Mouse (Mus musculus) neural tube, embryonic 14.5 days (tissue): ENCODE measurements around the gene Dpp3. TPM values are rescaled to one million over a fixed set of nuclear protein-coding genes. Genes with fewer than 3 reads are reported as not detected.

ENCODE experiments used
- polyA plus RNA-seq: library from polyadenylated mRNA; unstranded; fragments of >200 nt; fragmentation: Nextera tagmentation; extraction: Ambion mirVana; gene quantifications from 2 replicates; pipeline ENCODE4 v1.2.1, GENCODE M21; 2014

Dpp3 gene
- polyA plus RNA-seq, 1 experiment from 2014 or later, result 75.9 TPM

Other genes with a start within 250 kb of the Dpp3 start
- gene Gm960, start 229.6 kb downstream of the Dpp3 start, polyA plus RNA-seq, result 7.1 and 8.5 TPM in 2 replicates
- 34.7 and 44.2 TPM in 2 replicates for gene Sptbn2, start 217.1 kb downstream of the Dpp3 start, polyA plus RNA-seq
- 157 and 158 TPM in 2 replicates for gene Rbm4b, start 171.8 kb downstream of the Dpp3 start, polyA plus RNA-seq
- 81.1 and 95.9 TPM in 2 replicates for gene Rbm4, start 134.4 kb downstream of the Dpp3 start, polyA plus RNA-seq
- 13.4 and 21.0 TPM in 2 replicates for gene Gm21992, start 116.7 kb downstream of the Dpp3 start, polyA plus RNA-seq
- gene Rbm14, start 116.7 kb downstream of the Dpp3 start, polyA plus RNA-seq, result 54.6 and 61.1 TPM in 2 replicates
- 36.4 and 38.1 TPM in 2 replicates for gene Ccs, start 89.0 kb downstream of the Dpp3 start, polyA plus RNA-seq
- 0.48 and 0.58 TPM in 2 replicates for gene Ccdc87, start 88.9 kb downstream of the Dpp3 start, polyA plus RNA-seq
- 75.8 and 76.9 TPM in 2 replicates for gene Ctsf, start 73.2 kb downstream of the Dpp3 start, polyA plus RNA-seq
- 2.2 and 2.8 TPM in 2 replicates for gene Actn3, start 50.4 kb downstream of the Dpp3 start, polyA plus RNA-seq
- 19.1 and 19.4 TPM in 2 replicates for gene Zdhhc24, start 49.6 kb downstream of the Dpp3 start, polyA plus RNA-seq
- 7.8 and 10.8 TPM in 2 replicates for gene Bbs1, start 21.7 kb downstream of the Dpp3 start, polyA plus RNA-seq
- gene Peli3, start 14.8 kb upstream of the Dpp3 start, polyA plus RNA-seq, result 10.4 and 16.5 TPM in 2 replicates
- 111 and 119 TPM in 2 replicates for gene Mrpl11, start 33.9 kb upstream of the Dpp3 start, polyA plus RNA-seq
- gene Npas4, start 62.0 kb upstream of the Dpp3 start, polyA plus RNA-seq, result 0.35 and 0.48 TPM in 2 replicates
- gene Slc29a2, start 95.6 kb upstream of the Dpp3 start, polyA plus RNA-seq, result 11.5 and 12.2 TPM in 2 replicates
- gene B4gat1, start 110.5 kb upstream of the Dpp3 start, polyA plus RNA-seq, result 92.5 and 108 TPM in 2 replicates
- gene AC124502.3, start 110.6 kb upstream of the Dpp3 start, polyA plus RNA-seq, result 2.1 and 3.0 TPM in 2 replicates
- gene Brms1, start 113.1 kb upstream of the Dpp3 start, polyA plus RNA-seq, result 21.4 and 34.1 TPM in 2 replicates
- 0.62 and 0.86 TPM in 2 replicates for gene Rin1, start 122.2 kb upstream of the Dpp3 start, polyA plus RNA-seq
- 6.3 and 26.4 TPM in 2 replicates for gene Cd248, start 139.8 kb upstream of the Dpp3 start, polyA plus RNA-seq
- 19.8 and 23.7 TPM in 2 replicates for gene Tmem151a, start 157.2 kb upstream of the Dpp3 start, polyA plus RNA-seq
- gene Yif1a, start 160.3 kb upstream of the Dpp3 start, polyA plus RNA-seq, result 62.2 and 63.5 TPM in 2 replicates
- gene Cnih2, start 170.2 kb upstream of the Dpp3 start, polyA plus RNA-seq, result 433 and 499 TPM in 2 replicates
- 199 and 222 TPM in 2 replicates for gene Rab1b, start 178.8 kb upstream of the Dpp3 start, polyA plus RNA-seq
- 84.6 and 91.9 TPM in 2 replicates for gene Klc2, start 190.3 kb upstream of the Dpp3 start, polyA plus RNA-seq